Mouse (Mus musculus) ES-Bruce4 (cell line): ENCODE measurements around the gene Ifit1bl1. TPM values are rescaled to one million over a fixed set of nuclear protein-coding genes. Genes with fewer than 3 reads are reported as not detected.
"Not testable (repeated sequence)": the region's sequence is repeated elsewhere in the genome, so short reads cannot be mapped to it uniquely, and the experiment has no call there.

ENCODE experiments used
- H3K27ac ChIP-seq: 2 replicates; pipeline ENCODE4 v1.5.1; 2012; ENCODE audit warnings: low read length, inconsistent platforms; ENCODE audit not compliant: insufficient read depth
- H3K27me3 ChIP-seq: 2 replicates; pipeline ENCODE4 v1.6.1; 2012; ENCODE audit warnings: mild to moderate bottlenecking, low read length, inconsistent platforms; ENCODE audit not compliant: control insufficient read depth, poor library complexity, insufficient read depth, severe bottlenecking
- H3K36me3 ChIP-seq: 2 replicates; pipeline ENCODE4 v1.6.1; 2012; ENCODE audit warnings: inconsistent platforms, mild to moderate bottlenecking, low read length, moderate library complexity; ENCODE audit not compliant: control insufficient read depth, poor library complexity, insufficient read depth, severe bottlenecking
- H3K4me1 ChIP-seq: one replicate; pipeline ENCODE4 v1.8.1; 2011; ENCODE audit warnings: low read length; ENCODE audit not compliant: control insufficient read depth, insufficient read depth
- H3K4me3 ChIP-seq: 2 replicates; pipeline ENCODE4 v1.5.1; 2011; ENCODE audit warnings: low read depth, mild to moderate bottlenecking, low read length
- H3K9ac ChIP-seq: 2 replicates; pipeline ENCODE4 v1.6.1; 2012; ENCODE audit warnings: low read depth, mild to moderate bottlenecking, inconsistent platforms; ENCODE audit not compliant: poor library complexity, severe bottlenecking
- H3K9me3 ChIP-seq: replicated peaks from 2 replicates; pipeline ENCODE4 v1.6.1; 2012; ENCODE audit warnings: mild to moderate bottlenecking, low read length, inconsistent platforms; ENCODE audit not compliant: control insufficient read depth, poor library complexity, insufficient read depth, severe bottlenecking
- CTCF ChIP-seq: IDR thresholded peaks from one replicate; pipeline ENCODE4 v1.8.1; 2011; ENCODE audit warnings: low read depth, low read length
- EP300 ChIP-seq: IDR thresholded peaks from 2 replicates; pipeline ENCODE4 v1.6.1; 2011; ENCODE audit warnings: low read depth, low read length; ENCODE audit not compliant: insufficient read depth
- POLR2A ChIP-seq: IDR thresholded peaks from one replicate; pipeline ENCODE4 v1.8.1; 2011; ENCODE audit warnings: low read length; ENCODE audit not compliant: insufficient read depth
- polyA plus RNA-seq: library from polyadenylated mRNA; stranded (reverse); fragments of >200 nt; gene quantifications from 2 replicates; pipeline ENCODE4 v1.2.4, GENCODE M21; 2011; ENCODE audit warnings: low read depth; ENCODE audit not compliant: missing spikeins, insufficient read depth, insufficient read length

Gene Ifit1bl1
- polyA plus RNA-seq, 1 experiment = not detected

DNA sequence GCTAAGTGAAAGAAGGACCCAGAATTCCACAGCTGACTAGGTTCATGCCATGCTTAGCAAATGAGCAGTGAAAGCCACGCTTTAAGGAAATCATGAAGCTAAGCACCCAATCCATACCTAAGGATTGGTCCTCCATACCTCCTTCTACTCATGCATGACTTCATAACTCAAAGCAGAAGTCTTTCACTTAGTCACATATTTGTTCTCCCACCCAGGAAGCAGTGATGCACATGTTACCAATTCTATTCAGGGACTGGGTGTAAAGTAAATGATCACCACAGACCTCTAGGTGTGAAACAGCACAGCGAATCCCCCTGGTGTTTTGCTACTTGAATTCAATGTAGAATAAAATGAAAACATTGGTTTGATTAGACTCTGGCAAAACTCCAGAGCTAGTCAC, 19.1 kb downstream of the Ifit1bl1 start:
- not testable (repeated sequence) for H3K4me3 ChIP-seq, H3K4me1 ChIP-seq, H3K27ac ChIP-seq, H3K9ac ChIP-seq, H3K9me3 ChIP-seq, H3K27me3 ChIP-seq, H3K36me3 ChIP-seq

DNA sequence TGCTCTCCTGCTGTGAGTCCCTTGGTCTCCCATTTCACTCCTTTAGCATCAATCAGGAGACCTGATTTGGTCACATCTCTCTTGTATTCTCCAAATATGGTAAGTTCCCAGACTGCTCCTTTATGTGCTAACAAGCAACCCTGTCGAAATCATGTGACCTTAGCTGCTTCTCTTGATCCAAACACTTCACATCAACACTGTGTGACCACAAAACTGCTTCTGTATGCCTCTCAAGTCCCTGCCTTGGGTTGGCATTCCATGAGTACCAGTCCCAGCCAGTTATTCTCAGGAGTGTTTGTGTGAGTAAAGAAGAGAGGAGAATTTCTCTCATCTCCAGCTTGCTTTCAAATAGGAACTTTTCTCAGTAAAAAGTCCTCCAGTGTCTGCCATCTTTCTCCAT, 24.6 kb downstream of the Ifit1bl1 start:
- H3K4me1 ChIP-seq = no peaks in the 10 kb centered on the region
- H3K9me3 ChIP-seq = no peaks in the 10 kb centered on the region
- TF ChIP-seq EP300 = no peak
- no peak for TF ChIP-seq POLR2A
- TF ChIP-seq CTCF = no peak
- H3K27ac ChIP-seq = no peak overlapping the region
- no peaks in the 10 kb centered on the region for H3K36me3 ChIP-seq
- H3K9ac ChIP-seq = no peak overlapping the region
- no peaks in the 10 kb centered on the region for H3K27me3 ChIP-seq
- no peak overlapping the region for H3K4me3 ChIP-seq

DNA sequence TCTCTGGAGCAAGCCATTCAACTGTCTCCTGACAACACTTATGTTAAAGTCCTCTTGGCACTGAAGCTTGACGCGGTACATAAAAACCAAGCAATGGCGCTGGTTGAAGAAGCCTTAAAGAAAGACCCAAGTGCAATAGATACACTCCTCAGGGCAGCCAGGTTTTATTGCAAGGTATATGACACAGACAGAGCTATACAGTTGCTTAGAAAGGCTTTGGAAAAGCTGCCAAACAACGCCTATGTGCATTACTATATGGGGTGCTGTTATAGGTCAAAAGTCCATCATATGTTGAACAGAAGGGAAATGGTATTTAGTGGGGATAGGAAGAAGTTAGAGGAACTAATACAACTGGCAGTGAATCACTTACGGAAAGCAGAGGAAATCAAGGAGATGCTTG, 28.1 kb downstream of the Ifit1bl1 start:
- no peaks in the 10 kb centered on the region for H3K4me1 ChIP-seq
- H3K9ac ChIP-seq = no peak overlapping the region
- H3K9me3 ChIP-seq = no peaks in the 10 kb centered on the region
- no peak overlapping the region for H3K27ac ChIP-seq
- no peaks in the 10 kb centered on the region for H3K36me3 ChIP-seq
- H3K4me3 ChIP-seq = no peak overlapping the region
- H3K27me3 ChIP-seq = no peaks in the 10 kb centered on the region
- no peak for TF ChIP-seq EP300
- TF ChIP-seq CTCF = no peak
- no peak for TF ChIP-seq POLR2A

- no peaks in the 10 kb centered on the region for H3K4me1 ChIP-seq
- no peaks in the 10 kb centered on the region for H3K9me3 ChIP-seq
- no peaks in the 10 kb centered on the region for H3K36me3 ChIP-seq
- TF ChIP-seq EP300 (no peak), POLR2A (no peak), CTCF (no peak)
- H3K27me3 ChIP-seq = no peaks in the 10 kb centered on the region
- H3K9ac ChIP-seq = no peak overlapping the region
- H3K4me3 ChIP-seq = no peak overlapping the region
- no peak overlapping the region for H3K27ac ChIP-seq
Observed at GRCm38 (mm10) chr19:34571080-34571479, 30.7 kb downstream of the Ifit1bl1 start.

- H3K4me3 ChIP-seq = no peak overlapping the region
- no peaks in the 10 kb centered on the region for H3K27me3 ChIP-seq
Observed at GRCm38 (mm10) chr19:34569896-34570476, 31.8 kb downstream of the Ifit1bl1 start.

GRCm38 (mm10) chr19:34568988-34569895, 32.5 kb downstream of the Ifit1bl1 start:
- Histone ChIP-seq H3K27me3 (no peaks in the 10 kb centered on the region), H3K4me3 (no peak overlapping the region), H3K9me3 (no peaks in the 10 kb centered on the region), H3K27ac (no peak overlapping the region), H3K9ac (no peak overlapping the region), H3K36me3 (no peaks in the 10 kb centered on the region), H3K4me1 (no peaks in the 10 kb centered on the region)
- TF ChIP-seq EP300 (no peak), POLR2A (no peak), CTCF (no peak)

More at GRCm38 (mm10) chr19:34569896-34570476, 31.8 kb downstream of the Ifit1bl1 start:
- H3K4me1 ChIP-seq = no peaks in the 10 kb centered on the region
- no peaks in the 10 kb centered on the region for H3K9me3 ChIP-seq
- no peaks in the 10 kb centered on the region for H3K36me3 ChIP-seq
- no peak overlapping the region for H3K9ac ChIP-seq
- no peak overlapping the region for H3K27ac ChIP-seq
- TF ChIP-seq CTCF (no peak), POLR2A (no peak), EP300 (no peak)
